ENCODE assay signal across 9 mouse cellular contexts in the genomic region with DNA sequence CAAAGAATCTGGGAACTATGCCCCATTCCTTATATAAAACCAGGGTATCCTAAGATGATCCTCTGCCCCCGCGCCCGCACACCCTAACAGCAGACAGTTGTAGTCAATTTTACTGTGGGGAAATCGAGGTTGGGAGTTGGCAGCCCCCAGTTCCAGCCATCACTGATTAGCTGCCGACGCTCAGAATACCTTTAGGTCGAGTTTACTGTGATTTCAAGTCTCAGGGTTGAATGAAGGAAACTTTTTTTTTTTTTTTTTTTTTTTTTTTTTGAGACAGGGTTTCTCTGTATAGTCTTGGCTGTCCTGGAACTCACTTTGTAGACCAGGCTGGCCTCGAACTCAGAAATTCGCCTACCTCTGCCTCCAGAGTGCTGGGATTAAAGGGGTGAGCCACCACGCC. TPM values are rescaled to one million over a fixed set of nuclear protein-coding genes. Genes with fewer than 3 reads are reported as not detected.
DNase-seq lines count a peak whose midpoint lies in the region; ATAC-seq and TF ChIP-seq lines count a peak whose summit lies in the region.
"Not testable (repeated sequence)": the region's sequence is repeated elsewhere in the genome, so short reads cannot be mapped to it uniquely, and the experiment has no call there.
"Had no signal": no experiment of that assay in that cellular context is flagged by ENCODE, and none has a peak within 500 bp of the region (broad histone marks: within the 10 kb centered on the region; RNA-seq: fewer than 3 reads in every experiment).

No protein-coding gene starts in this region.

- peak overlapping the region; percentile 86 for H3K9ac ChIP-seq in embryonic facial prominence, embryonic 12.5 days
- peak overlapping the region; percentile 94 for H3K9ac ChIP-seq in forebrain, postnatal 0 days
- H3K9ac ChIP-seq in hindbrain, embryonic 13.5 days: peak overlapping the region; percentile 90
- H3K9ac ChIP-seq in liver, embryonic 16.5 days (ENCODE audit: low read depth, low read length): peak overlapping the region; percentile 88
- H3K9ac ChIP-seq in midbrain, embryonic 15.5 days: peak overlapping the region; percentile 90
- H3K9ac ChIP-seq in stomach, embryonic 16.5 days (ENCODE audit: low read length): peak overlapping the region; percentile 97

- H3K4me1 ChIP-seq in E14TG2a.4 (replicated peaks; ENCODE audit: low read depth, low read length): peaks cover 22% of the 10 kb centered on the region
- not testable (repeated sequence) for H3K4me1 ChIP-seq in embryonic facial prominence, embryonic 12.5 days; forebrain, postnatal 0 days (ENCODE audit: insufficient read depth); liver, embryonic 16.5 days (ENCODE audit: control insufficient read depth, low read depth, low read length); midbrain, embryonic 15.5 days; stomach, embryonic 16.5 days (ENCODE audit: control insufficient read depth, insufficient read depth, low read length)
- peaks cover 12% of the 10 kb centered on the region for H3K4me1 ChIP-seq in hindbrain, embryonic 13.5 days (replicated peaks)

- not testable (repeated sequence) for H3K27me3 ChIP-seq in E14TG2a.4 (ENCODE audit: insufficient read depth, low read length); embryonic facial prominence, embryonic 12.5 days; forebrain, postnatal 0 days (ENCODE audit: insufficient read depth, low read length); hindbrain, embryonic 13.5 days; liver, embryonic 16.5 days (ENCODE audit: control insufficient read depth, insufficient read depth, low read depth, low read length); midbrain, embryonic 15.5 days (replicated peaks); stomach, embryonic 16.5 days (ENCODE audit: control insufficient read depth, insufficient read depth, low read length)

- TF ChIP-seq CTCF in E14TG2a.4 (conservative IDR thresholded peaks at IDR 0.05; ENCODE audit: low read length); forebrain, postnatal 0 days (IDR thresholded peaks at IDR 0.05; ENCODE audit: low read depth); layer of hippocampus, adult 2 months (conservative IDR thresholded peaks at IDR 0.05): not testable (repeated sequence)

- peak overlapping the region; percentile 100 for H3K4me3 ChIP-seq in E14TG2a.4 (replicated peaks; ENCODE audit: low read length)
- peak overlapping the region; percentile 85 for H3K4me3 ChIP-seq in embryonic facial prominence, embryonic 12.5 days
- peak overlapping the region; percentile 95 for H3K4me3 ChIP-seq in forebrain, postnatal 0 days (ENCODE audit: low read depth, low read length)
- peak overlapping the region; percentile 86 for H3K4me3 ChIP-seq in hindbrain, embryonic 13.5 days
- H3K4me3 ChIP-seq in layer of hippocampus, adult 2 months: peak overlapping the region; percentile 77
- peak overlapping the region; percentile 77 for H3K4me3 ChIP-seq in liver, embryonic 16.5 days (ENCODE audit: low read depth, low read length)
- peak overlapping the region; percentile 88 for H3K4me3 ChIP-seq in midbrain, embryonic 15.5 days
- peak overlapping the region; percentile 94 for H3K4me3 ChIP-seq in stomach, embryonic 16.5 days (replicated peaks; ENCODE audit: low read length)

- H3K4me2 ChIP-seq in embryonic facial prominence, embryonic 12.5 days (replicated peaks): peak overlapping the region; percentile 74
- H3K4me2 ChIP-seq in forebrain, postnatal 0 days (ENCODE audit: low read depth): peak overlapping the region; percentile 84
- H3K4me2 ChIP-seq in hindbrain, embryonic 13.5 days: peak overlapping the region; percentile 73
- peak overlapping the region; percentile 67 for H3K4me2 ChIP-seq in liver, embryonic 16.5 days (ENCODE audit: low read depth, low read length)
- peak overlapping the region; percentile 77 for H3K4me2 ChIP-seq in midbrain, embryonic 15.5 days
- H3K4me2 ChIP-seq in stomach, embryonic 16.5 days (ENCODE audit: low read depth, low read length): peak overlapping the region; percentile 61

- peak overlapping the region; percentile 89 for H3K27ac ChIP-seq in embryonic facial prominence, embryonic 12.5 days
- H3K27ac ChIP-seq in forebrain, postnatal 0 days (ENCODE audit: low read depth, low read length): peak overlapping the region; percentile 90; the same call in 1 of the 2 replicates
- peak overlapping the region; percentile 94 for H3K27ac ChIP-seq in hindbrain, embryonic 13.5 days
- H3K27ac ChIP-seq in layer of hippocampus, adult 2 months: peak overlapping the region; percentile 95
- peak overlapping the region; percentile 87 for H3K27ac ChIP-seq in liver, embryonic 16.5 days (ENCODE audit: low read length)
- peak overlapping the region; percentile 92 for H3K27ac ChIP-seq in midbrain, embryonic 15.5 days
- peak overlapping the region; percentile 96 for H3K27ac ChIP-seq in stomach, embryonic 16.5 days (ENCODE audit: low read length)

- ATAC-seq in embryonic facial prominence, embryonic 12.5 days (ENCODE audit: insufficient number of reproducible peaks, insufficient read depth, low FRiP score, low TSS enrichment): 0 out of 2 replicates have a peak, but pooled peaks have one; percentile 2
- not testable (repeated sequence) for ATAC-seq in forebrain, postnatal 0 days; hindbrain, embryonic 13.5 days (ENCODE audit: low FRiP score); liver, embryonic 16.5 days (ENCODE audit: low read depth); midbrain, embryonic 15.5 days (replicated peaks); stomach, embryonic 16.5 days (ENCODE audit: insufficient read depth, low FRiP score)

- not testable (repeated sequence) for H3K36me3 ChIP-seq in E14TG2a.4 (ENCODE audit: insufficient read depth, low read length); embryonic facial prominence, embryonic 12.5 days; forebrain, postnatal 0 days (ENCODE audit: insufficient read depth); hindbrain, embryonic 13.5 days; liver, embryonic 16.5 days (ENCODE audit: control insufficient read depth, insufficient read depth); midbrain, embryonic 15.5 days (replicated peaks); stomach, embryonic 16.5 days (ENCODE audit: control insufficient read depth, insufficient read depth, low read length)

- 4% methylated on average over 10 of the region's 10 CpGs for WGBS in embryonic facial prominence, embryonic 12.5 days
- 6% methylated on average over 10 of the region's 10 CpGs for WGBS in forebrain, postnatal 0 days
- 12% methylated on average over 10 of the region's 10 CpGs for WGBS in hindbrain, embryonic 13.5 days
- WGBS in liver, embryonic 16.5 days (ENCODE audit: insufficient replicate concordance): 3% methylated on average over 10 of the region's 10 CpGs
- 6% methylated on average over 10 of the region's 10 CpGs for WGBS in midbrain, embryonic 15.5 days
- WGBS in stomach, embryonic 16.5 days: 10% methylated on average over 10 of the region's 10 CpGs

- H3K9me3 ChIP-seq in E14TG2a.4 (ENCODE audit: low read length); embryonic facial prominence, embryonic 12.5 days; forebrain, postnatal 0 days (ENCODE audit: low read length); hindbrain, embryonic 13.5 days; liver, embryonic 16.5 days (replicated peaks; ENCODE audit: control insufficient read depth, low read length); midbrain, embryonic 15.5 days; stomach, embryonic 16.5 days (replicated peaks; ENCODE audit: control insufficient read depth, low read length): not testable (repeated sequence)

- DNase-seq in forebrain, postnatal 0 days; layer of hippocampus, adult 2 months (ENCODE audit: low spot score in 2 of 2): not testable (repeated sequence)

RNA-seq across cellular contexts. Expression of a gene that starts 1.5 kb away (rescaled TPM):
- polyA plus RNA-seq in embryonic facial prominence, embryonic 12.5 days (2016; fragmentation: Nextera tagmentation; extraction: Ambion mirVana): 33.2 and 37.8 TPM in 2 replicates
- 23.6 and 24.1 TPM in 2 replicates for total RNA-seq in forebrain, postnatal 0 days (2014; rRNA removed)
- 18.1 and 27.5 TPM in 2 replicates for polyA plus RNA-seq in forebrain, postnatal 0 days (2015; fragmentation: Nextera tagmentation; extraction: Ambion mirVana)
- 40.3 and 43.7 TPM in 2 replicates for polyA plus RNA-seq in hindbrain, embryonic 13.5 days (2015; fragmentation: Nextera tagmentation; extraction: Ambion mirVana)
- total RNA-seq in layer of hippocampus, adult 2 months (2021): 10 to 100 TPM; 72.4 to 80.1 TPM
- 10.1 and 10.8 TPM in 2 replicates for polyA plus RNA-seq in liver, embryonic 16.5 days (2015; fragmentation: Nextera tagmentation; extraction: Ambion mirVana)
- 35.3 and 37.1 TPM in 2 replicates for polyA plus RNA-seq in midbrain, embryonic 15.5 days (2015; fragmentation: Nextera tagmentation; extraction: Ambion mirVana)
- polyA plus RNA-seq in stomach, embryonic 16.5 days (2015; fragmentation: Nextera tagmentation; extraction: Ambion mirVana): 34.7 and 38.8 TPM in 2 replicates

RNA-seq across cellular contexts. Expression of a gene that starts 46.8 kb away (rescaled TPM):
- polyA plus RNA-seq in embryonic facial prominence, embryonic 12.5 days (2016; fragmentation: Nextera tagmentation; extraction: Ambion mirVana): 0.03 and 0.19 TPM in 2 replicates
- 0.14 and 1.5 TPM in 2 replicates for total RNA-seq in forebrain, postnatal 0 days (2014; rRNA removed)
- polyA plus RNA-seq in forebrain, postnatal 0 days (2015; fragmentation: Nextera tagmentation; extraction: Ambion mirVana): 0.01 TPM in 1 of 2 replicates, not detected in the other
- polyA plus RNA-seq in hindbrain, embryonic 13.5 days (2015; fragmentation: Nextera tagmentation; extraction: Ambion mirVana): 2.8 and 6.1 TPM in 2 replicates
- under 1 TPM; 0.10 to 0.38 TPM for total RNA-seq in layer of hippocampus, adult 2 months (2021)
- polyA plus RNA-seq in liver, embryonic 16.5 days (2015; fragmentation: Nextera tagmentation; extraction: Ambion mirVana): 0.36 and 0.54 TPM in 2 replicates
- 7.8 and 9.1 TPM in 2 replicates for polyA plus RNA-seq in midbrain, embryonic 15.5 days (2015; fragmentation: Nextera tagmentation; extraction: Ambion mirVana)
- 0.03 TPM in 1 of 2 replicates, not detected in the other for polyA plus RNA-seq in stomach, embryonic 16.5 days (2015; fragmentation: Nextera tagmentation; extraction: Ambion mirVana)
- total RNA-seq: gastrocnemius, postnatal 36 days had no signal
